Mouse (Mus musculus) kidney, postnatal 10 days (tissue): ENCODE measurements around the gene Hdgfl3.
A peak's percentile ranks its signal among the peaks of the same experiment; 100 is the strongest.

Experiments used
- DNase-seq: peaks from one replicate; pipeline ENCODE4 v3.0.0; 2021; ENCODE audit warnings: mixed read lengths

The Hdgfl3 gene

DNA sequence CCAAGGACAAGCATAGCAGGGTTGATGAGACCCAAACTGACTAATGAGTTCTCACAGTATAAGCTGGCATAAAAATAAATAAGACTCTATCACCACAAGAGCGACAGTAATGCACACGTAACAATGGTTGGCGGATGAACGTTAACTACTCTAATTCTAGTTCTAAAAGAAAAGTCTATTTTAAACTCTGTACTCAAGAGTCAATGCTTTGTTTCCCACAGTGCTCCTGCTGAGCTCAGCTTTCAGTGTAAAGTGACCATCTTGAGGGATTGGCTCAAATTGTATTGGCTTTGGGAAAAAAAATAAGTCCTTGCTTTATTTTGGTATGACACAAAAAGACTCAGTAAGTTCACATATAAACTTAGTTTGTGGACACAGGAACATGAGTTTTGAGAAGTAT, 49.1 kb downstream of the Hdgfl3 start:
- no peak for DNase-seq

DNA sequence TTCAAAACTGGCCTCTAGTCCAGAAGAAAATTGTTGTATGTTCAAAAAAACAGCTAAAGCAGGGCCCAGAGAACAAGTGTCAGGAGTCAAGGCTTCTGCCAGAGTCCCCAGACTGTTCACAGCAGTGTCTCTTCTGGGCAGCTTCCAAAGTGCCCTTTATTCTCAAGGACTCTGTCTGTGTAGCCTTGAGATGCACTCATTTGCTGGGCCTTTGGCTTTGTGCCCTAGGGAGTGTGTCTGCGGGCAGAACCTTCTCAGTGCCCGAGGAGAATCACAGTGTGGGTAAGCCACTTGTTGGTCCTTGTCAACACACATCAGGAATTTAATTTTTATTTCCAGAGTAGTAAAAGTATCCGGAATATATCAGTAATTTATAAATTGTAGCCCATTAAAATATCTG, 52.7 kb downstream of the Hdgfl3 start:
- no peak for DNase-seq

DNA sequence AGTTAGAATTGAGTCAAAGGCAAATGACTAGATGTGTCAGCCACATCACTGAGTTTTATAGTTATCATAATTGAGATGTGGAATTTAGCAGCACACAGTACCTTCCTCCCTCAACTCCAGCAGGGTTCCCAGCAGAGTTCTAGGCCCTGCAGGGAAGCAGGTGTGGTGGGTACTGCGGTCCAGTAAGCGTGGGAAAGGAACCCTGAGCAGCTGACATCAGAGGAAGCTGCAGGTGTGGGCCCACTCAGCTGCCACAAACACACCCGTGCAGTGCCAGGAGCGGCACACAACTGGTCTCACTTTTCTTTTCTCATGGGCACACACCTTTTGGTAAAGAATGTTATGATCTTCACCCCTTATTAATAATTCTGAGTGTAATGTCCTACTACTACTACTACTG, 53.5 kb downstream of the Hdgfl3 start:
- no peak for DNase-seq

DNA sequence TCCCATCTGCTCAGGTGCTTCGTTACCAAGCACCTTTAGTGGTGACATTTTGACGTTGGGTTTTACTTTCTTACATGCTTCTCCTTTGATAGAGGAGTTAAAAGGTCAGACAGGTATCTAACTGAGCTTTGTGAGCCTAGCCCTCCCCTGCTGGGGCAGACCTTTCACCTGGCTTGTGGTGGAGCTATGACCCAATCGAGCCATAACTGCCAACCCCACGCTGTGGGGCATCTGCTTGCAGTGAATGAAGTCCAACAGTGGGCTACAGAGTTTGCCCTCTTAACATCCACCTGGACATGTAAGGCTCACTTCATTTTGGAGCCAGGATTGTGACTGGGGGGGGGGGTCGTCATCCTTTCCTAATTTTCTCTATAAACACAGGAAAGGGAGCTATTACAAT, 54.0 kb downstream of the Hdgfl3 start:
- no peak for DNase-seq

DNA sequence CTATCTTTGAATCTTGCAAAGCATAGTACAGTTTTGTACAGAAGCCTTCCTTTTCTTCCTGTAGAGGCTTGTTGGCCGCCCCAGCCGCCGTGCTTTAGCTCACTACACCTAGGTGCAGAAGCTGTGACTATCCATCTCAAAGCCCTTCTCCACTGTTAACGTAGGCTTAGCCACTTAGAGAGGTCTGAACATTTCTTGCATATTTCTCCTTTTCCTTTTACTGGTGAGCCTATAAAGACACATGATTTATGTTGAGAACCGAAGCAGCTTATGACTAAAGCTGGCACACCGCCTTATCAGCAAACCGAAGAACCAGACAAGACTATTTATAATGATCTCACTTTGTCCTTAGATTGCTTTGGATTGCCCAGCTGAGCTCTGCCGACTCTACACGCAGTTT, 58.9 kb downstream of the Hdgfl3 start:
- no peak for DNase-seq

GRCm38 (mm10) chr7:81874636-81875035, 59.6 kb downstream of the Hdgfl3 start:
- peak; percentile 40 for DNase-seq

DNA sequence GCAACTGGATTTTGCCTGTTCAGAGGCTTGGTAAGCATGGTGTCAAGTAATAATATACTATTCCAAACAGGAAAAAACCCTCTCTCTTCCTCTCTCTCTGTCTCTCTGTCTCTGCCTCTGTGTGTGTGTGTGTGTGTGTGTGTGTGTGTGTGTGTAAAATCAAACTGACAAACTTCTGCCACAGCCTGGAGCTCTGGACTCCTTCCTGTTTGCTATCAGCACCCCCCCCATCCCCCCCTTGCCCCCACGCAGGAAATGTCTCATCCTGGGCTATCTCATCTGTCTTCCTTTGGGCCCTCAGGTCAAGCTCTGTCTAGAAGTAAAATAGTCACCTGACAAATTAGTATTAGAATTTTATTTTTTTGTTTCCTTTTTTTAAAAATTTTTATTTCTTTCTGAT, 60.5 kb downstream of the Hdgfl3 start:
- no peak for DNase-seq

DNA sequence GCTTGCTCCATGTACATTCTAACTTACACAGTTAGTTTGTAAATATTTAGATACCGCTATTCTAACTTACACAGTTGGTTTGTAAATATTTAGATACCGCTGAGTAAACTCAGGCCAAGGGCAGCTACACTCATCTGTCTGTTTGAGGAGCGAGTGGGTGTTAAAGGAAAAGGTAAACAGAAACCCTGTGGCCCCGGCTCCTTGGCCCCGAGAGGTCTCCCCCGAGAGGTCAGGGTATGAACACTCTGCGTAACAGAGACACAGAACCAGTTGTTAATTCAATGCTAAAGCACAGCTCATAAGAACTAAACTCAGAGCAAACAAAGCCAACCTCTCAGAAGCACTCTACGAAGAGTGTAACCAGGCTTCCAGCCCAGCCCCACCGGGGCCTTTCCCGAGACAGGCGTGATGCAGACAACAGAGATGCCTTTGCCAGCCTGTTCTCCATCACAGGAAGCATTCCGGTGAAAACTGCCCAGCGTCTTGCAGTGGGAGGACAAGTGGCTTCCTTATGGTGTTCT, 61.7 kb downstream of the Hdgfl3 start:
- no peak for DNase-seq

DNA sequence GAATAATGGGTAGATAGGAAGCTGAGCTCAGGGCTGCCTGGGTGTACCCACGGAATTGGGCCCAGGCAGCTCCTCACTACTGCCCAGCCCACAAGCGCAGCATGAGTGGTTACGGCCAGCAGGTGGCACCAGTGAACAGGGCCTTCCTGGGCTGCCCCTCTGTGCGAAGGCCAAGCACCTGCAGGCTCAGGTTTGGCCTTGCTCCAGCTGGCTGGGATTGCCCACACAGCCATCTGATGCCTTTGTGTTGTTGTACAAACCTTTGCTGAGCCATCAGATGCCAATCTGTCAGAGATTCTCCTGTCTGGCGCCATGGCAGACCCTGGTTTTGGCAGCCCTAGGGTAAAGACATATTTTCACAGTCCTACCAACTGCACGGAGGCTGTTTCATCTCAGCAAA, 66.1 kb downstream of the Hdgfl3 start:
- DNase-seq, result peak; percentile 90

GRCm38 (mm10) chr7:81867231-81867930, 66.9 kb downstream of the Hdgfl3 start:
- DNase-seq, result no peak

DNA sequence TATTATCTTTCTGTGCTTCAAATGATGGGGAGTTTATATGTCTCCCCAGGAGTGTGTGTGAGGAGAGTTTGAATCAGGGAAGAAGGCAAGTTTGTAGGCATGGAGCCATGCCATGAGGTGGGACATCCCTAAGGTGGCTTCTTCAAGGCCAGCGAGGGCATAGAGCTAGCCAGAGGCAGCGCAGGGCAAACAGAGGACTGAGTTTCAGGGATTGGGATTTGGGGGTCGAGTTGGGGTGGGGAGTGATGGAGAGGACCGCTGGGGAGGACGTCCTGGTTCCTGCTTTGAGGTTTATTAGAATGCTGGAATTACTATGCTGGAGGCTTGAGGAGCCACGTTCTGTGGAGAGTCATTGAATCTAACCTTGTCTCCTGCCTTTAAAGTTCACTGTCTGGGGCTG, 68.3 kb downstream of the Hdgfl3 start:
- peak; percentile 1 for DNase-seq

- peak; percentile 1 for DNase-seq
These were observed 69.7 kb downstream of the Hdgfl3 start for GRCm38 (mm10) chr7:81864552-81864951.

DNA sequence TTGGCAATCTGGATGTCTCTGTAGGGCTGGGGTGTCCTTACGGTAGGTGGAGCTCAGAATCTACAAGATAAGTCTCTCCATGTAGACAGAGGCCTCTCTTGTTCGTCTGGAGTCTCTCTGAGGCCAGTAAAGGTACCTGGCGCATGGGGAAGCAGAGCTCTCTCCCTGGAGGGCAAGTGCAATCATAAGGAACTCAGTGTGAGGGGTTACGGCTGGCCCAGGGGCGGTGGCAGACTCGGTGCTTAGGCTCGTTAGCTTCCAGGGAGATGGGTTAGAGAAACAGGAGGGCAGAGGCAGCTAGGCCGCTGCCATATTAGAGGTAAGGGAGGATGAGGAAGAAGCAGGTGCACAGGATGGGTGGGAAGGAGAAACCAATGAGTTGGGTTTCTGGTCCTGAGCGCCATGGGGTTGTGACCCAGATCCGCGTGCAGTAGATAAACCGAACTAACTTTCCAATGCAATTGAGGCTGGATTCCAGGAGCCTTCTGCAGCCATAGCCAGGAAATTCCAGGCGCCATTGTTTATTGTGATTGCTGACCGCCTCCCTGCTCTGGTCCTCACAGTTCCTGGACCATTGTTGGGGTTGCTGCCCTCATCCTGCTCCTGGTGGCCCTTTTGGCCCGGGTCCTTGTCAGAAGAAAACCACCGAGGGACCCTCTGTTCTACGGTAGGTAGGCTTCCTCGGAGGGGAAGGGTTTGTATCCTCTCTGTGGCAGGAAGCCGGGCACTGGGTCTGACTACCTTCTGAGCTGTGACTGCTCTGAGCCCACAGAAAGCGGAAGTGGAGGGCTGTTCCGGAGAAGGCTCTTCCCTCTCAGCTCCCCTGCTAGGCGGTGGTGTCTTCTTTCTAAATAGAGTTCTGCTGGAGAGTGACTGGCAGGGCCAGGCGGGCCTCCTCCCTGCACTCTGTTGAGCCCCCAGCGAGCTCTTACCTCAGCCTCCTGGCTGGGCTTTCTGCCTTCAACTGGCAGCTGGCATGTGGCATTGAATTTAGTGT, 71.4 kb downstream of the Hdgfl3 start:
- DNase-seq, result peak; percentile 55

GRCm38 (mm10) chr7:81861921-81862320, 72.4 kb downstream of the Hdgfl3 start:
- no peak for DNase-seq

DNA sequence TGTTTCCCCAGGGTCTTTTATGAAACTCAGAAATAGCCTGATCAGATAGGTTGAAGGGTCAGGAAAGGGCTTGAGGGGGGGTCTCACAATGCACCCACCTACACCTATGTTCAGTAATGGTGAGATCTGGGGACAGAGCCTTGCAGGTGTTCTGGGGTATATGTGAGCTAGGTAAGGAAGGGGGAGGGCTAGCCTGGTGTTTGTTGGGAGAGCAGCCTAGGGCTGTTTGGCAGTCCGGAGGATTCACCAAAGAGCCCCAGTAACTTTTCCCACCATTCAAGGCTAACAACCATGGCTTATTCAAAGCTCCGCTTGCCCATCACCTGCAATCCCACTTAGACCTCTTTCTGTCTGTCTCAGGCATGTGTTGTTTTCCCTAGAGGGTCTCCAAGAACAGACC, 72.8 kb downstream of the Hdgfl3 start:
- DNase-seq, result no peak

DNA sequence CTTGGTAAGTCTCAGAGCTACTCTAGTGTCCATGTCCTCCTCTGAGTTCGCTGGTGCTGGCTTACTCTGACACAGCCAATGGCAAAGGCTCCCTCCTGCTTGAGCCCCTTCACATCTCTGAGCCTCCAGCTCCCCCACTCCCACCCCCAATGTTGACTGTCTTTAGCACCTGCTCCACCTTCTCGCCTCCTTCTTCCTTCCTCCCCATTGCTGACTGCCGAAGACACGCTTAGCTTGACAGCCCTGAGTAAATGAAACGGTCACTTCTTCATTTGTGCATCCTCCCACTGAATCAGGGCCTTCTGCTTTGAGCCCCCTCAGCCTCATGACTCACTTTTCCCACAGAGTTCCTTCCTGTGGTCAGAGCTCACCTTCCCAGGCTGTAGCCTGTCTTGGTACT, 73.3 kb downstream of the Hdgfl3 start:
- DNase-seq, result no peak

DNA sequence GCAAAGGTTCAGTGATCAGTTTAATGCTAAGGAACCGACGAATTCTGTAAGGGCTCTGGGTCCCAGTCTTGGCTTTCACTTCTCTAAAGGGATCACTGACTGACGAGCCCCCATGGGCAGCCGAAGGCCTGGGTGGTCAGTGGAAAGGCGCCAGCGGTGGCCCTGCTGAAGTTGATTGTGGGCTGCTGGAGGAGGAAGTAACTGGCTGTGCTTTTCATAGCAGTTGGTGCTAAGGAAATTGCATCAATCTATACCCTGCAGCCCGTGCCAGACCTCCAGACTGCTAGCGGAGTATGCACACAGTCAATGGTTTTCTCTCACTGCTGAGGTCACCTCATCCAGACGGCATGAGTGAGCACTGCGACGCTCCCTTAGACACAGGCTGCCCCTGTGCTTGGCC, 74.2 kb downstream of the Hdgfl3 start:
- DNase-seq, result peak; percentile 29

DNA sequence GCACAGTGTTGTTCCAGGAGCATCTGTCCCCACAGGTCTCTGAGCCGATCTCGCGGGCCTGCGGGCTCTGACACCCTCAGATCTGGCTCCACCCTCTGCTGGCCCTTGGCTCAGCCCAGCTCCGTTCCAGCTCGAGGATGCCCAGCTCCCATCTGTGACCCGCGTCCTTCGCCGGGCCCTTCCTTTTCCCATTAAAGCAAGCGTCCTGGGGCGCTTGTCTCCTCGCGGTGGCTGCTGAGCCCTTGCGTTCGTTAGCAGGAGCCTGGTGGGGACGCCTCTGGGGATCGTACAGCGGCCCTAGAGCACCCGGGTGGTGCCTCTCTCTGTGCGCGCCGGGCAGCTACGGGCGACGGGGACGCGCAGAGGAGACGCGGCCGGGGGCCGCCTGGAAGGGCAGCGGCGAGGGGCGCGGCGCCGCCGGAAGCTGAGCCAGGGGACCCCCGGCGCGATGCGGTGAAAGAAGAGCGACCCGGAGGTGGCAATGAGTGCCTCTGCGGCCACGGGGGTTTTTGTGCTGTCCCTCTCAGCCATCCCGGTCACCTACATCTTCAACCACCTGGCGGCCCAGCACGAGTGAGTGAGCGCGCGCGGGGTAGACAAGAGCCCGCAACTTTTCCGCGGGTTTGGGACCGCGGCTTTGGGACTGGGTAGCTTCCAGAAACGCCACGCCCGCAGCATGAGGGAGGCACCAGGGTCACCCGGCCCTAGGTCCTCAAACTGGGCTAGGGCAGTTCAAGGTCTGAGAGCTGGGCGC, 75.1 kb downstream of the Hdgfl3 start, which contains the start of gene Tm6sf1:
Gene Tm6sf1, plus strand, starts transcription at position 34 of the 754 bp plus-strand sequence.
- peak; percentile 67 for DNase-seq

DNA sequence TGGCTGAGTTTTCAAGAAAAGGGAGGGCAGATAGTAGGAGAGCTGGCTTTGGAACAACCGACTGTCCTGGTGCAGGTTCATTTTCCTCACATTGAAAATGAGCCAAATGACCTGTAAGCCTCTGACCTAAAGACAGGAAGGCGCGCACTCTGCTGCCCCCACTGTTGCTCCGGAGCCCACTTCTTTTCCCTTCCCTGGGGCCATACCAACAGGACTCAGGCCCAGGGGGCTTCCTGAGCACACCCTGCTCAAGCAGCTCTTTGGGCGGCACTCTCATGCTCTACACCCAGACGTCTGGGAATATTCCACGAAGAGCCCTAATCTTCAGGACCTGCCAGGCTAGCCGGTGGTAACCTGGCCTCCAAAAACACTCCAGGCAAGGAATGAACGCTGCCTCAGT, 76.0 kb downstream of the Hdgfl3 start:
- DNase-seq, result no peak

- DNase-seq, result no peak
These were observed 78.1 kb downstream of the Hdgfl3 start for GRCm38 (mm10) chr7:81856221-81856620.

DNA sequence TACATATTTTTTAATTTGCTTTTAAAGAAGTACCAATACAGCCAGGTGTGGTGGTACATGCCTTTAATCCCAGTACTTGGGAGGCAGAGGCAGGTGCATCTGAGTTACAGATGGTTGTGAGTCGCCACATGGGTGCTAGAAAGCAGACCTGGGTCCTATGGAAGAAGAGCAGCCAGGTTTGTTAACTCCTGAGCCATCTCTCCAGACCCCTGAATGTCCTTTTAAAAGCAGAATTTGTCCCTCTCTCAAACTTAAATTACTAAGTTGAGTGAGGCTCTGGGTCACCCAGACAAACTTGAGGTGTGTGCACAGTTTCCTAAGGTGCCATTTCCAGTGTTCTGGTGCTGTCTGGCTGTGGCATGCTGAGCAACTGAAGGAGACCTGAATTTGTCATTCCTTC, 78.6 kb downstream of the Hdgfl3 start, which contains the start of gene Gm10160:
Gene Gm10160, minus strand, starts transcription at position 101 of the 400 bp plus-strand sequence.
- no peak for DNase-seq

DNA sequence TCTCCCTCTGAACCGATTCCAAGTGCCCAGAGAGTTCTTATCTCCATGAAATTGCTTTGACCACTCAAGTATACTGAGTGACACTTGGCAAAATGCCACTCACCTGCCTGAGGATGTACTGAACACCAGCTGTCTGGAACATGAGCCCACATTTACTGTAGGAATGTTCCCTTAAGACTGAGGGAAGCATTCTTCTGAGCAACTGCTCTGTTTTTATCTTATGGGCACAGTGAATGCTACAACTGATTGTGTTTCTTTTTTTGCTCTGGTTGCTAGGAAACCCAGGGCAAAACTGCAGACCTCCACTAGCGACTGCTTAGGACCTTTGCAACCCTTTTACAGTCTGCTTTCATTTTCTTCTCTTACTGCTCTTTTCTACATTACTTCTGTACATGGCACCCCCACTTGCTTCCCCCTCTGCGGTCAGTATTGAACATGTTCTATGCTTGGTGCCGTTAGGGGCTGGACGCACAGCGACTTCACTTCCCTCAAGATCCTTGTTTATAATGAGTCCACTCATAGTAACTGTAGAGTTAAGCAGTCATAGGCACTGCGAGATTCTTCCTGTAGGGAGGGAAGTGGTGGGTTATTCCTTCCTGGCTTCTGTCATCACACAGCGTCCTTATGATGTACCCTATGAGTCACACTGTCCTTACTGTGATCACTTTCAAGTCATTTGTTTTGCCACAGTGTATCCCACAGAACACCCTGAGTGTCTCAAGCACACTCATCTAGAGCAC, 79.5 kb downstream of the Hdgfl3 start:
- no peak for DNase-seq
